Mouse (Mus musculus) MEL (cell line): ENCODE results near the gene Ndufa13. TPM values are rescaled to one million over a fixed set of nuclear protein-coding genes. Genes with fewer than 3 reads are reported as not detected.

Source experiments
- DNase-seq: peaks from one replicate; pipeline ENCODE4 v3.0.0; 2011; ENCODE audit warnings: low read depth, low spot score
- H3K27ac ChIP-seq: 2 replicates; pipeline ENCODE4 v1.5.1; 2012; ENCODE audit warnings: low read depth, mild to moderate bottlenecking, control low read depth, low read length, moderate library complexity; ENCODE audit not compliant: control insufficient read depth
- H3K27me3 ChIP-seq, 2 experiments: fragments of 150-350 bp in 1 of 2; sonication (generic) in 1 of 2; 2 replicates each; pipeline ENCODE4 v1.6.1; 2012; ENCODE audit warnings: low read length in 2 of 2, mild to moderate bottlenecking in 2 of 2, improper control_type of control experiment in 1 of 2, moderate library complexity in 1 of 2; ENCODE audit not compliant: insufficient read depth in 2 of 2, control insufficient read depth in 1 of 2
- H3K36me3 ChIP-seq, 2 experiments: 2 replicates each; pipeline ENCODE4 v1.6.1; 2012 to 2014; ENCODE audit warnings: low read length in 2 of 2, improper control_type of control experiment in 1 of 2, inconsistent platforms in 1 of 2, mild to moderate bottlenecking in 1 of 2; ENCODE audit not compliant: insufficient read depth in 2 of 2, control insufficient read depth in 1 of 2
- H3K4me1 ChIP-seq, 2 experiments: fragments of 150-350 bp in 1 of 2; sonication (generic) in 1 of 2; 2 replicates each; pipeline ENCODE4 v1.6.1; 2012; ENCODE audit warnings: low read length in 2 of 2, improper control_type of control experiment in 1 of 2, mild to moderate bottlenecking in 1 of 2; ENCODE audit not compliant: insufficient read depth in 2 of 2, control insufficient read depth in 1 of 2
- H3K4me3 ChIP-seq, 2 experiments: fragments of 150-350 bp in 1 of 2; sonication (generic) in 1 of 2; 2 replicates each; pipeline ENCODE4 v1.5.1; 2012; ENCODE audit warnings: low read depth in 2 of 2, low read length in 2 of 2, mild to moderate bottlenecking in 2 of 2, moderate library complexity in 2 of 2, control low read depth in 1 of 2, improper control_type of control experiment in 1 of 2; ENCODE audit not compliant: control insufficient read depth in 1 of 2, insufficient read depth in 1 of 2
- H3K79me2 ChIP-seq: 2 replicates; pipeline ENCODE4 v1.6.1; 2012; ENCODE audit warnings: mild to moderate bottlenecking, low read length, moderate library complexity; ENCODE audit not compliant: control insufficient read depth, poor library complexity, insufficient read depth
- H3K9ac ChIP-seq: 2 replicates; pipeline ENCODE4 v1.6.1; 2012; ENCODE audit warnings: low read depth, mild to moderate bottlenecking, control low read depth, low read length, moderate library complexity; ENCODE audit not compliant: control insufficient read depth, poor library complexity, severe bottlenecking
- H3K9me3 ChIP-seq: fragments of 150-350 bp; sonication (generic); replicated peaks from 2 replicates; pipeline ENCODE4 v1.6.1; 2012; ENCODE audit warnings: mild to moderate bottlenecking, low read length, improper control_type of control experiment, moderate library complexity; ENCODE audit not compliant: insufficient read depth
- CHD1 ChIP-seq: IDR thresholded peaks from 2 replicates; pipeline ENCODE4 v1.6.1; 2012; ENCODE audit warnings: low read depth, mild to moderate bottlenecking, inconsistent platforms, low read length, improper control_type of control experiment
- CTCF ChIP-seq, 3 experiments: IDR thresholded peaks in 2 of 3; conservative IDR thresholded peaks in 1 of 3; 2 replicates each; pipeline ENCODE4 v1.5.1; 2011 to 2012; ENCODE audit warnings: low read length in 3 of 3, low read depth in 2 of 3, mild to moderate bottlenecking in 2 of 3, improper control_type of control experiment in 1 of 3, inconsistent platforms in 1 of 3, mixed read lengths in 1 of 3, moderate library complexity in 1 of 3; ENCODE audit not compliant: control insufficient read depth in 1 of 3, insufficient read depth in 1 of 3, poor library complexity in 1 of 3, severe bottlenecking in 1 of 3
- E2F4 ChIP-seq: IDR thresholded peaks from 2 replicates; pipeline ENCODE4 v1.6.1; 2011; ENCODE audit warnings: low read depth, low read length, improper control_type of control experiment, borderline replicate concordance
- EP300 ChIP-seq, 2 experiments: IDR thresholded peaks; 2 replicates each; pipeline ENCODE4 v1.6.1; 2011; ENCODE audit warnings: improper control_type of control experiment in 2 of 2, low read length in 2 of 2, low read depth in 1 of 2, mild to moderate bottlenecking in 1 of 2
- GABPA ChIP-seq: IDR thresholded peaks from 2 replicates; pipeline ENCODE4 v1.6.1; 2012; ENCODE audit warnings: low read depth, mild to moderate bottlenecking, inconsistent platforms, low read length, improper control_type of control experiment, moderate library complexity
- GATA1 ChIP-seq: IDR thresholded peaks from 2 replicates; pipeline ENCODE4 v1.6.1; 2011; ENCODE audit warnings: low read depth, low read length, improper control_type of control experiment
- MAX ChIP-seq: IDR thresholded peaks from 2 replicates; pipeline ENCODE4 v1.6.1; 2011; ENCODE audit warnings: low read length, improper control_type of control experiment
- MEF2A ChIP-seq: IDR thresholded peaks from 2 replicates; pipeline ENCODE4 v1.6.1; 2014; ENCODE audit warnings: low read depth, mild to moderate bottlenecking, inconsistent platforms, low read length, improper control_type of control experiment; ENCODE audit not compliant: poor library complexity, insufficient replicate concordance, severe bottlenecking; ENCODE audit errors: extremely low read depth
- MXI1 ChIP-seq: IDR thresholded peaks from 2 replicates; pipeline ENCODE4 v1.6.1; 2011; ENCODE audit warnings: mild to moderate bottlenecking, low read depth, low read length, improper control_type of control experiment
- MYB ChIP-seq: IDR thresholded peaks from 2 replicates; pipeline ENCODE4 v1.6.1; 2011; ENCODE audit warnings: mild to moderate bottlenecking, low read depth, low read length, improper control_type of control experiment
- MYC ChIP-seq: IDR thresholded peaks from 2 replicates; pipeline ENCODE4 v1.6.1; 2011; ENCODE audit warnings: low read depth, mild to moderate bottlenecking, low read length, improper control_type of control experiment, moderate library complexity
- RCOR1 ChIP-seq: IDR thresholded peaks from 2 replicates; pipeline ENCODE4 v1.6.1; 2012; ENCODE audit warnings: low read depth, mild to moderate bottlenecking, inconsistent platforms, low read length, improper control_type of control experiment
- SIN3A ChIP-seq: IDR thresholded peaks from 2 replicates; pipeline ENCODE4 v1.6.1; 2012; ENCODE audit warnings: low read length, improper control_type of control experiment, inconsistent platforms
- TAL1 ChIP-seq: IDR thresholded peaks from 2 replicates; pipeline ENCODE4 v1.6.1; 2012; ENCODE audit warnings: mild to moderate bottlenecking, inconsistent platforms, low read length, moderate library complexity, mixed read lengths
- TCF12 ChIP-seq: IDR thresholded peaks from 2 replicates; pipeline ENCODE4 v1.6.1; 2014; ENCODE audit warnings: low read depth, mild to moderate bottlenecking, inconsistent platforms, low read length, improper control_type of control experiment, moderate library complexity
- USF1 ChIP-seq: IDR thresholded peaks from 2 replicates; pipeline ENCODE4 v1.6.1; 2014; ENCODE audit warnings: low read depth, mild to moderate bottlenecking, inconsistent platforms, low read length, improper control_type of control experiment, moderate library complexity
- ZC3H11A ChIP-seq: IDR thresholded peaks from 2 replicates; pipeline ENCODE4 v1.6.1; 2012; ENCODE audit warnings: low read depth, mild to moderate bottlenecking, inconsistent platforms, low read length, improper control_type of control experiment
- ZKSCAN1 ChIP-seq: IDR thresholded peaks from 2 replicates; pipeline ENCODE4 v1.6.1; 2012; ENCODE audit warnings: low read depth, mild to moderate bottlenecking, inconsistent platforms, low read length, improper control_type of control experiment, moderate library complexity
- ZNF384 ChIP-seq: IDR thresholded peaks from 2 replicates; pipeline ENCODE4 v1.6.1; 2012; ENCODE audit warnings: low read depth, mild to moderate bottlenecking, inconsistent platforms, low read length, improper control_type of control experiment
- polyA plus RNA-seq, 2 experiments: library from polyadenylated mRNA; stranded (reverse) in 1 of 2; unstranded in 1 of 2; fragments of >175 nt in 1 of 2; fragments of >200 nt in 1 of 2; gene quantifications; 2 replicates each; pipeline versions ENCODE4 v1.2.1 to v1.2.4; 2012; ENCODE audit warnings: low replicate concordance in 2 of 2, low read depth in 1 of 2; ENCODE audit not compliant: insufficient read length in 2 of 2, insufficient read depth in 1 of 2, missing spikeins in 1 of 2
- total RNA-seq: library from RNA; depleted of rRNA; stranded (reverse); fragments of 300-350 nt; gene quantifications from 2 replicates; pipeline ENCODE4 v1.2.3, GENCODE M21; 2012

The Ndufa13 gene
- total and polyA plus RNA-seq, 3 experiments: 97.7 to 114 TPM; not detected in 1

GRCm38 (mm10) chr8:69882021-69882756 lies 20.2 kb downstream of the Ndufa13 start:
- no peaks in the 10 kb centered on the region for H3K36me3 ChIP-seq
- H3K27ac ChIP-seq: no peak overlapping the region
- H3K4me1 ChIP-seq: no peaks in the 10 kb centered on the region
- H3K27me3 ChIP-seq: no peaks in the 10 kb centered on the region
- no peaks in the 10 kb centered on the region for H3K9me3 ChIP-seq
- no peaks in the 10 kb centered on the region for H3K79me2 ChIP-seq
- no peak for DNase-seq
- H3K4me3 ChIP-seq: no peak overlapping the region
- H3K9ac ChIP-seq: no peak overlapping the region
- TF ChIP-seq MEF2A: no peak
- TF ChIP-seq, all 39 proteins: peak for 0

DNA sequence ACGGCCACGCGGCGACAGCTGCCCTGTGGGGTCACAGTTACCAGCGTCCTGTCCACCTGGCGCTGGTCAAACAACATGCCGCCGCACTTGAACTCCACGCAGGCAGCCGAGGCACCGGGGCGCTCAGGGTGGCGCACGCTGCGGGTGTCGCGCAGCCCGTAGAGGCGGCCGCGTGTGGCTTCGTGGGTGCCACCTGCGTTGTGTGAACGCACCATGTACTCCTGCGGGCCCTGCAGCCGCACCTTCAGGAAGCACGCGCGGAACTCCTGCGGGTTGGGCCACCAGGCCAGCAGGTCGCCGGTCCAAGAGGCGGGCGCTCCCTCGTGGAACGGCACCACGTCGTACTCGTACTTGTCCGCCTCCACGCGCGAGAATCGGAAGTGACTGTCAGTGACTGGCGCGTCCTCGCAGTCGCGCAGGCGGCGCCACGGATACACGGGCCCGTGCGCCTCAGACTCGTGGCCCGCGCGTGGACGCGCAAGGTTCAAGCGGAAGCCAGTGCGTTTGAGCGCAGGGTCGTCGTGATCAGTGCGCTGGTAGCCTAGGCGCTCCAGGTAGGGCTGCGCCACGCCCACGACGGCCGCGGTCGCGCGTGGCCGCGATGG lies 21.0 kb downstream of the Ndufa13 start:
- no peaks in the 10 kb centered on the region for H3K4me1 ChIP-seq
- TF ChIP-seq GATA1: no peak
- no peak for TF ChIP-seq ZC3H11A
- no peak for TF ChIP-seq MYB
- no peak for TF ChIP-seq TCF12
- TF ChIP-seq MEF2A: no peak
- no peak for TF ChIP-seq ZKSCAN1
- no peak for TF ChIP-seq ZNF384
- no peak for TF ChIP-seq GABPA
- H3K79me2 ChIP-seq: no peaks in the 10 kb centered on the region
- no peaks in the 10 kb centered on the region for H3K27me3 ChIP-seq
- H3K27ac ChIP-seq: no peak overlapping the region
- no peak overlapping the region for H3K4me3 ChIP-seq
- no peak for DNase-seq
- H3K36me3 ChIP-seq: no peaks in the 10 kb centered on the region
- H3K9me3 ChIP-seq: no peaks in the 10 kb centered on the region
- no peak overlapping the region for H3K9ac ChIP-seq

DNA sequence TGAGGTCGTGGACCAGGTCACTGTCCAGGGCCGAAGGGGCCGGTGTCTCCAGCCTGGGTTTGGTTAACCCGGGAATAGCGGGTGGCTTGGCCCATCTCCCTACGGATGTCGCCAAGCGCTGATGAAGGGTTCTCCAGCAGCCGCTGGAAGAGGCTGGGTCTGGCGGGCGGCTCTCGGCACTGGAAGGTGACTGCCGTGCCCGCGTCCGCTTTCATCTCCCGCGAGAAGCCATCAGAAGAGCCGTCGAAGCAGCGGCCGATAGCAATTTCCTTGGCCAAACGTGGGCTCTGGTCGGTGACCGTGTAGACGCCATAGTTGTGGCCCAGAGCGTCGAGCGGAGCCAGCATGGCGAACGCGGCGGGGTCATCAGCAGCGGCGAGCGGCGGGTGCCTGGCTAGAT lies 21.5 kb downstream of the Ndufa13 start:
- H3K79me2 ChIP-seq: no peaks in the 10 kb centered on the region
- no peaks in the 10 kb centered on the region for H3K27me3 ChIP-seq
- no peaks in the 10 kb centered on the region for H3K36me3 ChIP-seq
- no peaks in the 10 kb centered on the region for H3K4me1 ChIP-seq
- no peak for DNase-seq
- H3K27ac ChIP-seq: no peak overlapping the region
- H3K9ac ChIP-seq: no peak overlapping the region
- no peaks in the 10 kb centered on the region for H3K9me3 ChIP-seq
- H3K4me3 ChIP-seq: no peak overlapping the region
- TF ChIP-seq E2F4 (no peak), RCOR1 (no peak), CTCF (IDR thresholded peaks at IDR 0.05 in 2 of 3, conservative IDR thresholded peaks at IDR 0.05 in 1 of 3; ENCODE audit: control insufficient read depth in 1 of 3, insufficient read depth in 1 of 3, low read depth in 2 of 3, low read length in 3 of 3, poor library complexity in 1 of 3, severe bottlenecking in 1 of 3) (no peak), TAL1 (no peak), USF1 (no peak), GATA1 (no peak), MYC (no peak), MXI1 (no peak), EP300 (IDR thresholded peaks at IDR 0.05; ENCODE audit: low read depth in 1 of 2, low read length in 2 of 2) (no peak), MYB (no peak), CHD1 (no peak), ZNF384 (no peak), SIN3A (no peak), MAX (no peak)
